Mouse (Mus musculus) left cerebral cortex, postnatal 25 days (tissue): ENCODE measurements around the gene Slc32a1. TPM values are rescaled to one million over a fixed set of nuclear protein-coding genes. Genes with fewer than 3 reads are reported as not detected.

ENCODE experiments used
- DNase-seq, 2 experiments: peaks; one replicate each; pipeline ENCODE4 v3.0.0; 2022; ENCODE audit warnings: low spot score in 2 of 2, mixed read lengths in 1 of 2
- intact Hi-C: fragments of 180-260 bp; cut with DNase I; formaldehyde crosslinking; loops from one replicate; pipeline ENCODE4 v1.15.1; 2025
- total RNA-seq, 2 experiments: library from RNA; stranded (reverse); gene quantifications; 2 replicates each; pipeline ENCODE4 v1.2.3; 2021

Gene Slc32a1
- 100 to 1,000 TPM in 1 of 2 experiments, 10 to 100 TPM in 1; 81.8 to 112 TPM for total RNA-seq

- DNase-seq: peak in 1 of 2 experiments; percentile 35
- intact Hi-C loops: loop anchor here (5.0 to 10.0 kb wide), 2 partner anchors 63 to 1754 kb away; partner anchors contain the start of gene Mafb
These were observed at the start of gene Slc32a1 for GRCm38 (mm10) chr2:158610488-158611325. Gene Slc32a1 (plus strand): TSS chr2:158610767.

DNA sequence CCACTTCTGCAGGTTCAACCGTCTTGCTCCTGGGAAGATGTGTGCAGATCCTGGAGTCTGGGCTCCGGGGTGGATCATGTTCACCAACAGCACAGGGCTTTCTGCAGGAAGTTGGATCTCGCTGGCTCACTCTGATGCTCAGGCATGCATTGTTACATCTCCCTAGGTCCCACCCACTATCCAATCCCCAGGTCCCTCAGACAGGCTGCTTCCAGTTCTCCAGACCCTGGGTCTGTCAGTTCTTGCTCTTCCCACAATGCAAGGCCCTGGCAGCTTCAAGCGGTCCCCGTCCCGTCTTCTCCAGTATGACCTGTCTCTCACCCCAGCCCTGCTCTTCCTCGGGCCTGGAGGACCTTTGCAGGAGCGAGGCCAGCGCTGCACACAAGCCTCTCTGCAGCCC lies 49.8 kb upstream of the Slc32a1 start:
- no peak for DNase-seq
- intact Hi-C loops: loop anchor here (5.0 kb wide), 1 partner anchor 46 kb away; no protein-coding TSS in a partner anchor

GRCm38 (mm10) chr2:158561371-158562144 lies 49.0 kb upstream of the Slc32a1 start:
- DNase-seq: no peak
- intact Hi-C loops: loop anchor here (5.0 kb wide), 1 partner anchor 46 kb away; no protein-coding TSS in a partner anchor

DNA sequence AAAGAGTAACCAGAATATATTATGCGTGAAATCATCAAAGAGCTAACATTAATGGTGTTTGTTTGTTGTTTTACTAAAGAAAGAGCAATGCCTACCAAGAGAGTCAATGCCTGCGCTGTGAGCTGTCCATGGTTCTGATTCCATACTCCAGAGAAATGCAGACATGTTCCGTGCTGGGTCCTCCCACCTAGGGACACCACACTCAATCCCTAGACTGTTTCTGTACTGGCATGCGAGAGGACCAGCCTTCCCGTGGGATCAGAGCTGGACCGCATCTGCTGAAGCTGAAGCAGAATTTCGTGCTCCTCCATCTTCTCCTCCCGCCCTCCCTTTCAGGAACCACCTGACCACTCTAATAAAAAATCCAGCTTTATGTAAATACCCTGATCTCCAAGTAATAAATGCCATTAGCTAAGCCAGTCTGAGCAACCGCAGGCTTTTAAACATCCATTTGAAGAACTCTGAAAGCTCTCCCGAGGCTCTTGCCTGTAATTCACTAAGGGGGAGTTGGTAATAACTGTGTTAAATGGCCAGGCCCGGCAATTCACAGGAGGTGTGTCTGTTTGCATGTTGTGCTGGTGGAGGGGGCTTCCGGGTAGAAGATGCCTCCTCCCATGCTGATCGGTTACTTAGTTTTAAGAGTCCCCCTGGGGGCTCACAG lies 40.0 kb upstream of the Slc32a1 start:
- intact Hi-C loops: no loop called here

DNA sequence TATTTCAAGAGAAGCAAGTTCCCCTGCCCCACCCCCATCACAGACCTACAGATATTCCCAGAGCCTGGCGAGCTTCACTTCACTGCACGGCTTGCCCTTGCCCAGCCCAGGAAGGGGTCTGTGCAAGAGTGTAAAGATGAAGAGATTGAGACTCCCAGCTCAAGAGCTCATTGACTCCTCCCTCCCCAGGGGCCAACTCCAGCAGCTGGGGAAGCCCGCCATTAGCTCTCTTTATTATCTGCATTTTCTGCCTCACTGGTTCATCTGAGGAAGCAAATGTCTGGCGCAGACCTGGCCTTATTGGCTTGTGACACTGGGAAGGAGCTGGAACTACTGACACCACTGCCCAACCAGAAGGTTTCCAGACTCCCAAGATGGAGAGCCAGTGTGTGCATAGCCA lies 30.6 kb upstream of the Slc32a1 start:
- DNase-seq: no peak
- intact Hi-C loops: no loop called here

More for the DNA sequence above, 40.0 kb upstream of the Slc32a1 start:
- DNase-seq: no peak

DNA sequence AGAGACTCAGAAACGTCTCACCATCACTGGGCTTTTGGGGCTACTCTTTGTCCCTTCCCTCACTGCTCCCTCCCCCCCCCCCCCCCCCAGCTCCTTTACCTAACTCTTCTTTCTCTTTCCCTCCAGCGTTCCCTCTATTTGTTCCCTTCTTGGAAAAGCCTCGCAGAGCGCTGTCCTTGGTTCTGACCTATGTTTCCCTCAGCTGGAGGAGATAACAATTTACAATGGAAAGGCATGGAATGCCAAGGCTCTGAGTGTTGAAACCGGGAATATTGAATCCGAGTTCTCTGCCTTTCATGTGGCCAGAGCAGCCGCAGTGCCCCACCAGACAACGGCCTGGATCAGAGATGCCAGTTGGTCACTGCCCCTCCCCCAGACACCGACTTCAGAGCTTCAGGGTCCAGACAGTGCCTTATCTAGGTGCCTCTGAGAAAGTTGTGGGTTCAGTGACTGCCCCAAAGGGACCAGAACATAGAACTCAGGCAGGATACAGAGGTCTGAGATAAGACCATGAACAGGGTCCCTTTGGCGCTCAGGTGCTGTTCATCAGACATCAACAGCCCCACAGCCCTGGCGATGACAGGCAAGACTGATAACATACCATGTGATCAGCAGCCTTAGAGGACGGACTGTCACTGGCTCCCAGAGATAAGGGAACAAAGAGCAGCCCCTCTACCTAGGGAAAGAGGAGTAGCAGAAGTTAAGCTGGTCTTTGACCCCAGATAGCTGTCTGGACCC lies 25.8 kb upstream of the Slc32a1 start:
- intact Hi-C loops: no loop called here
- no peak for DNase-seq

DNA sequence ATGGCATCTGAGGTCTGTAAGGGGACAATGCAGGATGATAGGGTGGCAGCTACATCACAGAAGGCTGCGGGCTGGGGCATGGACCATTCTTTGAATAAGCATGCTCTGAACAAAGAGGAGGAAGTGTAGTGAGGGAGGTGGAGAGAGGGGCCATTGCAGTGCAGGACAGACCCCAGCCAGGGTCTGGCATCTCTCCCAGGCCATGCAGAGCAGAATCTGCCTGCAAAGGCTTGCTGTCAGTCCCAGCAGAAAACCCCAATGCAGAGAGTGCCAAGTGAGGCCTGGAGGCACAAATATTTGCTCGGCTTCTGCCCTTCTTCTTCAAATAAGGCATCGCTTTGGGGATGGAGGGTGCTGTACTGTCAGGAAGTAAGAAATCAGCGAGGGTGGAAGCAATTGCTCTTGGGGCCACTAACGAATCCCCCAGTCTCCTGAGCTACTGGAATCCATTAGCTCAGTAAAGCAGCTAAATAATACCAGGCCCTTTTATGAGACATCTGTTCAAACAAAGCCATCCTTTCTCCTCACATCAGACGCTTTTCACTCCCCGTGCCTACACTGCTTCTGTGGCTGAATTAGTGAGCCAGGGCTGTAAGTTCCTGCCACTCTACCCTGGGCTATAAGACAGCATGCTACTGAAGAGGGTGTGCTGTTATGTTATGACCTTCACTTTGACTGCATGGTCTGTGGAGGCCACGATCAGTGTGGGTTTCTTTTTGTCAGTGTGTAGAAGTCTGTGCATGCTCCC lies 21.9 kb upstream of the Slc32a1 start:
- intact Hi-C loops: no loop called here
- no peak for DNase-seq

- intact Hi-C loops: no loop called here
These were observed 20.1 kb upstream of the Slc32a1 start for GRCm38 (mm10) chr2:158590495-158590894.

GRCm38 (mm10) chr2:158591286-158591685 lies 19.3 kb upstream of the Slc32a1 start:
- intact Hi-C loops: no loop called here
- no peak for DNase-seq

More at GRCm38 (mm10) chr2:158590495-158590894, 20.1 kb upstream of the Slc32a1 start:
- no peak for DNase-seq

- no peak for DNase-seq
- intact Hi-C loops: no loop called here
These were observed 17.2 kb upstream of the Slc32a1 start for GRCm38 (mm10) chr2:158593371-158593770.

- intact Hi-C loops: no loop called here
- DNase-seq: peak in 1 of 2 experiments; percentile 5
These were observed 15.5 kb upstream of the Slc32a1 start for GRCm38 (mm10) chr2:158595103-158595502.

DNA sequence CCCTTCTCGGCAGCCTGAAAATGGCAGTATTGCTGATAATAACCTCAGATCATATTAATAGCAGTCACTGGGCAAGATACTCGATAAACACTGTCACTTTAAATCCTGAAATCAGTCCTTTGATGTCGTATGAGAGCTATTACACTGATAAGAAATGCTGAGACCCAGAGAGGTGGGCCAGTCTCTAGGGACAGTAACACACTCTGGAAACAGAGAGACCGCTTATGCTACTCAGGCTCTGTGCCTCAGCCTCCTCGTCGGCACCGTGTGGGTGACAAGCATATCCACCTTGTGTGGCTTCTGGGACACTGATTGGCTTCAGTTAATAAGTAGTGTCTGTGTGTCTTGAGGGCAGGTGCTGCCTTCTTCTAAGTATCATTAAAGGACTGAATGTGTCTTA lies 15.0 kb upstream of the Slc32a1 start:
- intact Hi-C loops: no loop called here
- no peak for DNase-seq

- no peak for DNase-seq
- intact Hi-C loops: no loop called here
These were observed 13.8 kb upstream of the Slc32a1 start for GRCm38 (mm10) chr2:158596803-158597202.

GRCm38 (mm10) chr2:158600517-158600916 lies 10.1 kb upstream of the Slc32a1 start:
- intact Hi-C loops: no loop called here
- no peak for DNase-seq

DNA sequence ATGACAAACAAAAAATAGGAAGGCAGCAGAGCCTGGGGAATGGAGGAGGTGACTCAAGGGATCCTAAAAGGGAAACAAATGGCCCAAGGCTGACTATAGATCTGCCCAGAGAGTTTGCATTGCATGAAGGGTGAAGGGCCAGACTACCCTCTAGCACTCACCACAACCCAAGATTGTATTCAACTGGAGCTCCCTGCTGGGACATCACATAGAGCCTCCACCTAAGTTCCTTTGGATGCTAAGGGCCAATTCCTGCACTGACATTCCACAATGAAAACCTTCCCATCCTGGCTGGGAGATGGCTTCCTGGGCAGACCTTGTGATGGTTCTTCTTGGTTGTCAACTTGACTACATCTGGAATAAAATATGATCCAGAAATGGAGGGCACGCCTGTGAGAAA lies 9.2 kb upstream of the Slc32a1 start:
- no peak for DNase-seq

GRCm38 (mm10) chr2:158602663-158603062 lies 7.9 kb upstream of the Slc32a1 start:
- no peak for DNase-seq
- intact Hi-C loops: no loop called here

More for the DNA sequence above, 9.2 kb upstream of the Slc32a1 start:
- intact Hi-C loops: no loop called here

DNA sequence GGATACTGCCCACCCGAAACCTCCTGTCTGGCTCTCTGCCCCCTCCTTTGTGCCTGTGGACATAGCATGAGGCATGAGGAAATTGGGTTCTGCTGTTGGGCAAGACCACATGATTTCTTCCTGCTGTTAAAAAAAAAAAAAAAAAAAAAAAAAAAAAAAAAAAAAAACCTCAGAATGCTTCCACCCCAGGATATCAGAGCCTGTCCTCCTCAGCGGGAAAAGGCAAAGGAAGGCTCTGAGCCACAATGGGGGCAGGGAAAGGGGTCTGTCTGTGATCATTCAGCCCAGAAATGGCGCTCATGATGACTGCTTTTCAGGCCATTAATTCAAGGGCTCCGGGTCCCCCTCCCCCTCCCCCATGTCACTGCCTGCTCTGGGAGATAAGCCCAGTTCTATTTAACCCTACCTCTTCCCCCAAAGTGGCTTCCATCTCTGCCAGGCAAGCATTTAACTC lies 4.0 kb upstream of the Slc32a1 start:
- intact Hi-C loops: loop anchor here (5.0 kb wide), 1 partner anchor 44 kb away; no protein-coding TSS in a partner anchor

GRCm38 (mm10) chr2:158609681-158610080 lies 886 bp upstream of the Slc32a1 start:
- intact Hi-C loops: loop anchor here (5.0 to 10.0 kb wide), 3 partner anchors 47 to 1755 kb away; partner anchors contain the start of gene Mafb
- no peak for DNase-seq

More for the DNA sequence above, 4.0 kb upstream of the Slc32a1 start:
- DNase-seq: no peak
